Comparison of ENCODE assay signal across 9 mouse cellular contexts in the genomic region with DNA sequence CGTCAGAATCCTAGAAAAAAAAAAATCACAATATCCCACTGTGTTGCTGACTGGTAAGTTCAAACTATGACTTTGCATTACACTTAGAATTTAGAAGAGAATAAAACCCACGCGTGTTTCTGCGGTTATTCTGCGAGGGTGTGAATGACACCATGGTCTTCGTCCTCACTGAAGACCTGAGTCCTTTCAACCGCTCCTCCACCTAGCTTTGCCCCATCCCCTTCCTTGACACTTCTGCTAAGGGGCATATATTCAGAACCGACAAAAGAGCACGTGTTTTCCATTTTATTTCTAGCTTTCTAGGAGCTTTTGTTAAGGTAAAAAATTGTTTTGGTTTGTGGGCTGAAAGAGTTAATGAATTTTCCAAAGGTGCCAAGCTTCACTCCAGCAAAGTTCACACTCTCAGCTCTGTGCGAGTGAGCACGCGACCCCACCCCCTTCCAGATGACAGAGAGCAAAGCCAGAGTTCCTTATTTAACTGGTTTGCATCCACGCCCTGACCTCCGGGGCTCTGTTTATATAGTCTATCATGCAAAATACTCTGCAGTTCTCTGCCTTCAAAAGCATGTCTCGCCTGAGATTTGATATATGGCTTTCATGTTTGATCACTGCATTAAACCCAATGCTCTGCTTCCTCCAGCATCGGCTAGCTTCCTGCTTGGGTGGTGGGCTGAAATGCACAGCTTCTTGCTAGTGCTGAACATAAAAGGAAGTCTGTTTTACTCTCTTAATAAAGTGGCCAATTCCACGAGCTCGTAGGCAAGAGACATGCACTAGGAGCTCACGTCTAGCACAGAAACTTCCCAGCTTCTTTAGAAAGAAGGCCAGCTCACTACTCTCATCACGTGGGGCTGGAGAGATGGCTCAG.
DNase-seq lines count a peak whose midpoint lies in the region; ATAC-seq and TF ChIP-seq lines count a peak whose summit lies in the region.
"Had no signal": no experiment of that assay in that cellular context is flagged by ENCODE, and none has a peak within 500 bp of the region (broad histone marks: within the 10 kb centered on the region; RNA-seq: fewer than 3 reads in every experiment).

No protein-coding gene starts in this region.

- no peaks in the 10 kb centered on the region; the same call in 1 of the 2 replicates for H3K4me1 ChIP-seq in kidney, postnatal 0 days (replicated peaks; ENCODE audit: insufficient read depth, low read length)
- peaks cover 19% of the 10 kb centered on the region for H3K4me1 ChIP-seq in forebrain, embryonic 14.5 days (ENCODE audit: control insufficient read depth, insufficient read depth, low read length)

- no peaks in the 10 kb centered on the region for H3K9me3 ChIP-seq in kidney, postnatal 0 days (replicated peaks; ENCODE audit: low read length)
- no peaks in the 10 kb centered on the region for H3K9me3 ChIP-seq in forebrain, embryonic 14.5 days (replicated peaks; ENCODE audit: control insufficient read depth, low read length)

- peak; percentile 67 for DNase-seq in kidney, postnatal 0 days (ENCODE audit: low spot score)
- DNase-seq in kidney, adult 9 months = no peak
- DNase-seq in embryo, embryonic 10.5 days (ENCODE audit: low spot score) = peak; percentile 73
- DNase-seq in forebrain, embryonic 14.5 days (ENCODE audit: low spot score) = peak; percentile 41
- no peak for DNase-seq in gastrocnemius, adult 2 months
- no peak for DNase-seq in layer of hippocampus, postnatal 36 days
- no peak for DNase-seq in gastrocnemius, postnatal 25 days

- H3K36me3 ChIP-seq in kidney, postnatal 0 days (ENCODE audit: insufficient read depth, low read length) = no peaks in the 10 kb centered on the region
- no peaks in the 10 kb centered on the region for H3K36me3 ChIP-seq in forebrain, embryonic 14.5 days (ENCODE audit: control insufficient read depth, insufficient read depth, low read length)

- peak overlapping the region; percentile 31 for H3K4me2 ChIP-seq in kidney, postnatal 0 days (ENCODE audit: low read length)
- peak overlapping the region; percentile 36 for H3K4me2 ChIP-seq in forebrain, embryonic 14.5 days (ENCODE audit: low read length)

- H3K27me3 ChIP-seq in kidney, postnatal 0 days (ENCODE audit: insufficient read depth, low read length) = no peaks in the 10 kb centered on the region
- no peaks in the 10 kb centered on the region for H3K27me3 ChIP-seq in forebrain, embryonic 14.5 days (replicated peaks; ENCODE audit: control insufficient read depth, insufficient read depth, low read length)

- no peak for TF ChIP-seq CTCF in kidney, postnatal 0 days (IDR thresholded peaks at IDR 0.05; ENCODE audit: low read depth)
- TF ChIP-seq CTCF in gastrocnemius, adult 2 months (IDR thresholded peaks at IDR 0.05) = no peak

- ATAC-seq in kidney, postnatal 0 days (replicated peaks; ENCODE audit: low FRiP score, low read depth) = no peak
- ATAC-seq in forebrain, embryonic 14.5 days = no peak
- ATAC-seq in megakaryocyte, adult 5-6 weeks (ENCODE audit: poor library complexity, severe bottlenecking) = peak; percentile 81

- 19% methylated on average over 20 of the region's 20 CpGs for whole genome bisulfite sequencing in kidney, postnatal 0 days
- 9% methylated on average over 20 of the region's 20 CpGs for WGBS in forebrain, embryonic 14.5 days

- 0 out of 2 replicates have a peak overlapping the region, but pooled peaks have one; percentile 23 for H3K9ac ChIP-seq in kidney, postnatal 0 days (ENCODE audit: low read depth, low read length)
- no peak overlapping the region for H3K9ac ChIP-seq in forebrain, embryonic 14.5 days (ENCODE audit: low read length)
- H3K9ac ChIP-seq: liver, embryonic 14.5 days had no signal

- H3K4me3 ChIP-seq in kidney, postnatal 0 days (replicated peaks; ENCODE audit: low read depth, low read length) = no peak overlapping the region
- no peak overlapping the region for H3K4me3 ChIP-seq in forebrain, embryonic 14.5 days (ENCODE audit: low read depth, low read length)
- no peak overlapping the region for H3K4me3 ChIP-seq in gastrocnemius, adult 2 months

- no peak overlapping the region for H3K27ac ChIP-seq in kidney, postnatal 0 days
- H3K27ac ChIP-seq in forebrain, embryonic 14.5 days (ENCODE audit: low read depth, low read length) = peak overlapping the region; percentile 58; the same call in 1 of the 2 replicates
- no peak overlapping the region for H3K27ac ChIP-seq in gastrocnemius, adult 2 months
- H3K27ac ChIP-seq: liver, embryonic 14.5 days had no signal

- intact Hi-C loops in gastrocnemius, adult 2 months (cut with DNase I) = no loop called here

Comparison
In these comparisons a context has a peak if more than half of its experiments do, and no peak if none do; other contexts are left out.
1. DNase-seq: peak in kidney, postnatal 0 days (single experiment), embryo, embryonic 10.5 days (single experiment) and forebrain, embryonic 14.5 days (single experiment); none in kidney, adult 9 months (single experiment), gastrocnemius, adult 2 months (single experiment), layer of hippocampus, postnatal 36 days (0 of 2) and gastrocnemius, postnatal 25 days (single experiment).